Mouse (Mus musculus): ENCODE measurements around the gene Gnptab. TPM values are rescaled to one million over a fixed set of nuclear protein-coding genes. Genes with fewer than 3 reads are reported as not detected.

Gene Gnptab
- total RNA-seq, 1 experiment = 25.1 TPM

- Histone ChIP-seq H3K36me3 (ENCODE audit: control insufficient read depth, insufficient read depth, low read length, poor library complexity, severe bottlenecking) (no peaks in the 10 kb centered on the region), H3K4me1 (ENCODE audit: control insufficient read depth in 2 of 2, insufficient read depth in 2 of 2, low read length in 2 of 2, poor library complexity in 1 of 2) (peaks cover 3 to 8% of the 10 kb centered on the region in 2 experiments; a peak in 1 of 4 replicates), H3K9me3 (ENCODE audit: control insufficient read depth, insufficient read depth, low read depth, low read length) (no peaks in the 10 kb centered on the region), H3K27ac (ENCODE audit: insufficient read depth, low read depth, low read length, poor library complexity, severe bottlenecking) (no peak overlapping the region), H3K9ac (ENCODE audit: insufficient read depth, low read depth, low read length, poor library complexity, severe bottlenecking) (peak overlapping the region; percentile 80; the same call in 1 of the 2 replicates), H3K4me3 (ENCODE audit: insufficient read depth in 1 of 2, low read depth in 1 of 2, low read length in 2 of 2, poor library complexity in 1 of 2, severe bottlenecking in 1 of 2) (peak overlapping the region; percentile 79 to 86)
- in situ Hi-C loops (cut with MboI; ENCODE audit: low sequenced_read_pairs in 2 of 2, unreplicated experiment in 2 of 2) = no loop called here
- no peak for DNase-seq (ENCODE audit: low read depth, low spot score)
- TF ChIP-seq ZC3H11A (IDR thresholded peaks at IDR 0.05; ENCODE audit: borderline replicate concordance, low read depth, low read length) (no peak), CHD2 (IDR thresholded peaks at IDR 0.05; ENCODE audit: low read depth, low read length) (no peak), HCFC1 (IDR thresholded peaks at IDR 0.05; ENCODE audit: borderline replicate concordance, insufficient read depth, low read length) (no peak), MAFK (IDR thresholded peaks at IDR 0.05; ENCODE audit: insufficient read depth, low read depth, low read length) (no peak), ZNF384 (IDR thresholded peaks at IDR 0.05; ENCODE audit: low read depth, low read length) (no peak)
These were observed 1.1 kb downstream of the Gnptab start for GRCm38 (mm10) chr10:88380002-88380401.

- Histone ChIP-seq H3K36me3 (ENCODE audit: control insufficient read depth, insufficient read depth, low read length, poor library complexity, severe bottlenecking) (no peaks in the 10 kb centered on the region), H3K4me3 (ENCODE audit: insufficient read depth in 1 of 2, low read depth in 1 of 2, low read length in 2 of 2, poor library complexity in 1 of 2, severe bottlenecking in 1 of 2) (peak overlapping the region; percentile 79 to 86), H3K27ac (ENCODE audit: insufficient read depth, low read depth, low read length, poor library complexity, severe bottlenecking) (no peak overlapping the region), H3K4me1 (ENCODE audit: control insufficient read depth in 2 of 2, insufficient read depth in 2 of 2, low read length in 2 of 2, poor library complexity in 1 of 2) (peaks cover 3 to 8% of the 10 kb centered on the region in 2 experiments; a peak in 1 of 4 replicates), H3K9ac (ENCODE audit: insufficient read depth, low read depth, low read length, poor library complexity, severe bottlenecking) (peak overlapping the region; percentile 33; the same call in 1 of the 2 replicates), H3K9me3 (ENCODE audit: control insufficient read depth, insufficient read depth, low read depth, low read length) (no peaks in the 10 kb centered on the region)
- DNase-seq (ENCODE audit: low read depth, low spot score) = no peak
- in situ Hi-C loops (cut with MboI; ENCODE audit: low sequenced_read_pairs in 2 of 2, unreplicated experiment in 2 of 2) = no loop called here
- TF ChIP-seq HCFC1 (IDR thresholded peaks at IDR 0.05; ENCODE audit: borderline replicate concordance, insufficient read depth, low read length) (no peak), ZC3H11A (IDR thresholded peaks at IDR 0.05; ENCODE audit: borderline replicate concordance, low read depth, low read length) (no peak)
These were observed 1.6 kb downstream of the Gnptab start for GRCm38 (mm10) chr10:88380430-88381060.

GRCm38 (mm10) chr10:88381286-88381685, 2.4 kb downstream of the Gnptab start:
- Histone ChIP-seq H3K4me1 (ENCODE audit: control insufficient read depth in 2 of 2, insufficient read depth in 2 of 2, low read length in 2 of 2, poor library complexity in 1 of 2) (peaks cover 3 to 10% of the 10 kb centered on the region in 2 experiments; a peak in 1 of 4 replicates), H3K27ac (ENCODE audit: insufficient read depth, low read depth, low read length, poor library complexity, severe bottlenecking) (no peak overlapping the region), H3K36me3 (ENCODE audit: control insufficient read depth, insufficient read depth, low read length, poor library complexity, severe bottlenecking) (no peaks in the 10 kb centered on the region), H3K4me3 (ENCODE audit: insufficient read depth in 1 of 2, low read depth in 1 of 2, low read length in 2 of 2, poor library complexity in 1 of 2, severe bottlenecking in 1 of 2) (no peak overlapping the region), H3K9ac (ENCODE audit: insufficient read depth, low read depth, low read length, poor library complexity, severe bottlenecking) (no peak overlapping the region), H3K9me3 (ENCODE audit: control insufficient read depth, insufficient read depth, low read depth, low read length) (no peaks in the 10 kb centered on the region)
- TF ChIP-seq ZC3H11A (IDR thresholded peaks at IDR 0.05; ENCODE audit: borderline replicate concordance, low read depth, low read length) = no peak
- no peak for TF ChIP-seq MAFK (IDR thresholded peaks at IDR 0.05; ENCODE audit: insufficient read depth, low read depth, low read length)
- in situ Hi-C loops (cut with MboI; ENCODE audit: low sequenced_read_pairs in 2 of 2, unreplicated experiment in 2 of 2) = no loop called here
- DNase-seq (ENCODE audit: low read depth, low spot score) = no peak

GRCm38 (mm10) chr10:88382009-88382408, 3.1 kb downstream of the Gnptab start:
- Histone ChIP-seq H3K9me3 (ENCODE audit: control insufficient read depth, insufficient read depth, low read depth, low read length) (no peaks in the 10 kb centered on the region), H3K36me3 (ENCODE audit: control insufficient read depth, insufficient read depth, low read length, poor library complexity, severe bottlenecking) (no peaks in the 10 kb centered on the region), H3K4me3 (ENCODE audit: insufficient read depth in 1 of 2, low read depth in 1 of 2, low read length in 2 of 2, poor library complexity in 1 of 2, severe bottlenecking in 1 of 2) (no peak overlapping the region), H3K27ac (ENCODE audit: insufficient read depth, low read depth, low read length, poor library complexity, severe bottlenecking) (no peak overlapping the region), H3K4me1 (ENCODE audit: control insufficient read depth in 2 of 2, insufficient read depth in 2 of 2, low read length in 2 of 2, poor library complexity in 1 of 2) (peaks cover 0 to 10% of the 10 kb centered on the region in 2 experiments; a peak in 1 of 4 replicates), H3K9ac (ENCODE audit: insufficient read depth, low read depth, low read length, poor library complexity, severe bottlenecking) (no peak overlapping the region)
- DNase-seq (ENCODE audit: low read depth, low spot score) = no peak
- TF ChIP-seq ZC3H11A (IDR thresholded peaks at IDR 0.05; ENCODE audit: borderline replicate concordance, low read depth, low read length) (no peak), HCFC1 (IDR thresholded peaks at IDR 0.05; ENCODE audit: borderline replicate concordance, insufficient read depth, low read length) (no peak), ZNF384 (IDR thresholded peaks at IDR 0.05; ENCODE audit: low read depth, low read length) (no peak), CHD2 (IDR thresholded peaks at IDR 0.05; ENCODE audit: low read depth, low read length) (no peak), MAFK (IDR thresholded peaks at IDR 0.05; ENCODE audit: insufficient read depth, low read depth, low read length) (no peak)
- in situ Hi-C loops (cut with MboI; ENCODE audit: low sequenced_read_pairs in 2 of 2, unreplicated experiment in 2 of 2) = no loop called here

- TF ChIP-seq HCFC1 (IDR thresholded peaks at IDR 0.05; ENCODE audit: borderline replicate concordance, insufficient read depth, low read length) (no peak), ZNF384 (IDR thresholded peaks at IDR 0.05; ENCODE audit: low read depth, low read length) (no peak), ZC3H11A (IDR thresholded peaks at IDR 0.05; ENCODE audit: borderline replicate concordance, low read depth, low read length) (no peak), MAFK (IDR thresholded peaks at IDR 0.05; ENCODE audit: insufficient read depth, low read depth, low read length) (no peak), CHD2 (IDR thresholded peaks at IDR 0.05; ENCODE audit: low read depth, low read length) (no peak)
- no peak for DNase-seq (ENCODE audit: low read depth, low spot score)
- Histone ChIP-seq H3K4me3 (ENCODE audit: insufficient read depth in 1 of 2, low read depth in 1 of 2, low read length in 2 of 2, poor library complexity in 1 of 2, severe bottlenecking in 1 of 2) (no peak overlapping the region), H3K9me3 (ENCODE audit: control insufficient read depth, insufficient read depth, low read depth, low read length) (no peaks in the 10 kb centered on the region), H3K9ac (ENCODE audit: insufficient read depth, low read depth, low read length, poor library complexity, severe bottlenecking) (no peak overlapping the region), H3K4me1 (ENCODE audit: control insufficient read depth in 2 of 2, insufficient read depth in 2 of 2, low read length in 2 of 2, poor library complexity in 1 of 2) (peaks cover 0 to 9% of the 10 kb centered on the region in 2 experiments; a peak in 1 of 4 replicates), H3K27ac (ENCODE audit: insufficient read depth, low read depth, low read length, poor library complexity, severe bottlenecking) (no peak overlapping the region), H3K36me3 (ENCODE audit: control insufficient read depth, insufficient read depth, low read length, poor library complexity, severe bottlenecking) (no peaks in the 10 kb centered on the region)
- in situ Hi-C loops (cut with MboI; ENCODE audit: low sequenced_read_pairs in 2 of 2, unreplicated experiment in 2 of 2) = no loop called here
These were observed 4.5 kb downstream of the Gnptab start for GRCm38 (mm10) chr10:88383479-88383878.

All from ES-E14 (cell line).